Comparison of ENCODE assay signal across 16 mouse cellular contexts in genomic region chr3:109365875-109366274, GRCm38 (mm10). TPM values are rescaled to one million over a fixed set of nuclear protein-coding genes. Genes with fewer than 3 reads are reported as not detected.
A peak's percentile ranks its signal among the peaks of the same experiment; 100 is the strongest.
DNase-seq lines count a peak whose midpoint lies in the region; ATAC-seq and TF ChIP-seq lines count a peak whose summit lies in the region.
"Had no signal": no experiment of that assay in that cellular context is flagged by ENCODE, and none has a peak within 500 bp of the region (broad histone marks: within the 10 kb centered on the region; RNA-seq: fewer than 3 reads in every experiment).

No protein-coding gene starts in this region.

- H3K27ac ChIP-seq in heart, postnatal 0 days (ENCODE audit: low read depth): peak overlapping the region; percentile 2; the same call in 1 of the 2 replicates
- H3K27ac ChIP-seq in midbrain, embryonic 13.5 days: 0 out of 2 replicates have a peak overlapping the region, but pooled peaks have one; percentile 10
- H3K27ac ChIP-seq in midbrain, embryonic 16.5 days (ENCODE audit: low read length): no peak overlapping the region
- H3K27ac ChIP-seq in forebrain, embryonic 16.5 days (ENCODE audit: low read length): no peak overlapping the region
- H3K27ac ChIP-seq: forebrain, embryonic 13.5 days; stomach, embryonic 15.5 days had no signal

- TF ChIP-seq EP300 in heart, postnatal 0 days (IDR thresholded peaks at IDR 0.05; ENCODE audit: low read depth): no peak

- H3K9me3 ChIP-seq in heart, postnatal 0 days (replicated peaks; ENCODE audit: control insufficient read depth, low read length): no peaks in the 10 kb centered on the region
- H3K9me3 ChIP-seq in midbrain, embryonic 13.5 days: no peaks in the 10 kb centered on the region
- H3K9me3 ChIP-seq in midbrain, embryonic 16.5 days (replicated peaks; ENCODE audit: control insufficient read depth, low read length, poor library complexity, severe bottlenecking): no peaks in the 10 kb centered on the region
- H3K9me3 ChIP-seq in forebrain, embryonic 16.5 days (ENCODE audit: control insufficient read depth, low read length): no peaks in the 10 kb centered on the region
- H3K9me3 ChIP-seq: forebrain, embryonic 13.5 days; stomach, embryonic 15.5 days had no signal

- H3K4me1 ChIP-seq in heart, postnatal 0 days (ENCODE audit: control insufficient read depth, insufficient read depth): peaks cover 33% of the 10 kb centered on the region
- H3K4me1 ChIP-seq in midbrain, embryonic 13.5 days (replicated peaks): peaks cover 17% of the 10 kb centered on the region
- H3K4me1 ChIP-seq in midbrain, embryonic 16.5 days (ENCODE audit: control insufficient read depth, insufficient read depth, low read length): peaks cover 3% of the 10 kb centered on the region; the same call in 1 of the 2 replicates
- H3K4me1 ChIP-seq in forebrain, embryonic 16.5 days (replicated peaks; ENCODE audit: control insufficient read depth, insufficient read depth, low read length): 0 out of 2 replicates have a peak, but pooled peaks cover 4% of the 10 kb centered on the region
- H3K4me1 ChIP-seq: stomach, embryonic 15.5 days had no signal

- H3K4me2 ChIP-seq in heart, postnatal 0 days (ENCODE audit: low read depth, low read length): no peak overlapping the region
- H3K4me2 ChIP-seq in midbrain, embryonic 13.5 days (replicated peaks): no peak overlapping the region
- H3K4me2 ChIP-seq in midbrain, embryonic 16.5 days (ENCODE audit: low read length): no peak overlapping the region
- no peak overlapping the region for H3K4me2 ChIP-seq in forebrain, embryonic 16.5 days (ENCODE audit: low read length)
- H3K4me2 ChIP-seq: forebrain, embryonic 13.5 days; stomach, embryonic 15.5 days had no signal

- H3K4me3 ChIP-seq in heart, postnatal 0 days (ENCODE audit: low read depth, low read length): no peak overlapping the region
- no peak overlapping the region for H3K4me3 ChIP-seq in midbrain, embryonic 13.5 days (replicated peaks)
- H3K4me3 ChIP-seq in midbrain, embryonic 16.5 days (ENCODE audit: low read depth, low read length): no peak overlapping the region
- H3K4me3 ChIP-seq in forebrain, embryonic 16.5 days (replicated peaks; ENCODE audit: low read length): no peak overlapping the region
- H3K4me3 ChIP-seq: erythroblast, embryonic 14.5 days; forebrain, embryonic 13.5 days; stomach, embryonic 15.5 days had no signal

- intact Hi-C loops in heart, postnatal 36 days (cut with DNase I): no loop called here

- H3K27me3 ChIP-seq in heart, postnatal 0 days (ENCODE audit: control insufficient read depth, insufficient read depth, low read length): no peaks in the 10 kb centered on the region
- no peaks in the 10 kb centered on the region for H3K27me3 ChIP-seq in midbrain, embryonic 13.5 days
- H3K27me3 ChIP-seq in midbrain, embryonic 16.5 days (ENCODE audit: control insufficient read depth, insufficient read depth, low read depth, low read length): no peaks in the 10 kb centered on the region
- no peaks in the 10 kb centered on the region for H3K27me3 ChIP-seq in forebrain, embryonic 16.5 days (replicated peaks; ENCODE audit: control insufficient read depth, insufficient read depth, low read length)
- H3K27me3 ChIP-seq: forebrain, embryonic 13.5 days; stomach, embryonic 15.5 days had no signal

- WGBS in heart, postnatal 0 days: 74% methylated on average over 2 of the region's 2 CpGs
- WGBS in midbrain, embryonic 13.5 days: 91% methylated on average over 2 of the region's 2 CpGs
- 79% methylated on average over 2 of the region's 2 CpGs for WGBS in midbrain, embryonic 16.5 days
- 91% methylated on average over 2 of the region's 2 CpGs for WGBS in forebrain, embryonic 16.5 days

- H3K36me3 ChIP-seq in heart, postnatal 0 days (replicated peaks; ENCODE audit: control insufficient read depth, insufficient read depth, low read length): no peaks in the 10 kb centered on the region
- H3K36me3 ChIP-seq in midbrain, embryonic 13.5 days: no peaks in the 10 kb centered on the region
- no peaks in the 10 kb centered on the region for H3K36me3 ChIP-seq in midbrain, embryonic 16.5 days (ENCODE audit: control insufficient read depth, insufficient read depth, low read length)
- no peaks in the 10 kb centered on the region for H3K36me3 ChIP-seq in forebrain, embryonic 16.5 days (ENCODE audit: control insufficient read depth, insufficient read depth)
- H3K36me3 ChIP-seq: G1E; stomach, embryonic 15.5 days had no signal

- no peak for ATAC-seq in heart, postnatal 0 days (ENCODE audit: insufficient read depth, low read depth)
- no peak for ATAC-seq in midbrain, embryonic 13.5 days
- no peak for ATAC-seq in midbrain, embryonic 16.5 days
- peak; percentile 40; the same call in 1 of the 2 replicates for ATAC-seq in megakaryocyte progenitor cell, adult 5-6 weeks (replicated peaks; ENCODE audit: poor library complexity)
- ATAC-seq in forebrain, embryonic 16.5 days: no peak
- ATAC-seq: activated CD4-positive, CD25-positive, alpha-beta regulatory T cell, adult 4 months; forebrain, embryonic 13.5 days; liver, postnatal 0 days had no signal

- TF ChIP-seq CTCF in heart, postnatal 0 days (IDR thresholded peaks at IDR 0.05; ENCODE audit: low read depth): no peak

- no peak overlapping the region for H3K9ac ChIP-seq in heart, postnatal 0 days (replicated peaks; ENCODE audit: low read depth, low read length)
- H3K9ac ChIP-seq in midbrain, embryonic 13.5 days (replicated peaks): no peak overlapping the region
- no peak overlapping the region for H3K9ac ChIP-seq in midbrain, embryonic 16.5 days (ENCODE audit: low read depth, low read length)
- H3K9ac ChIP-seq in forebrain, embryonic 16.5 days (replicated peaks; ENCODE audit: low read depth, low read length): no peak overlapping the region
- H3K9ac ChIP-seq: forebrain, embryonic 13.5 days; liver, postnatal 0 days; stomach, embryonic 15.5 days had no signal

- DNase-seq in heart, adult 11 months: peak; percentile 64
- DNase-seq in heart, postnatal 36 days: no peak
- DNase-seq in heart, postnatal 0 days (ENCODE audit: low spot score): no peak
- DNase-seq in heart, adult 9 months (ENCODE audit: low spot score in 2 of 2): no peak
- DNase-seq: kidney, adult 18-20 months; liver, postnatal 0 days; thymus, adult 18-20 months had no signal

RNA-seq across cellular contexts. Expression of gene Vav3, which starts 25.4 kb away (rescaled TPM):
- total RNA-seq in heart, postnatal 36 days (2021): 1 to 10 TPM; 5.9 to 6.4 TPM
- 6.1 and 25.0 TPM in 2 replicates for total RNA-seq in heart, postnatal 0 days (2014; rRNA removed; ENCODE audit: low replicate concordance)
- 5.1 and 5.3 TPM in 2 replicates for polyA plus RNA-seq in heart, postnatal 0 days (2015; fragmentation: Nextera tagmentation; extraction: Ambion mirVana)
- polyA plus RNA-seq in midbrain, embryonic 13.5 days (2015; fragmentation: Nextera tagmentation; extraction: Ambion mirVana): 32.6 TPM in 2 replicates
- 18.9 and 29.6 TPM in 2 replicates for polyA plus RNA-seq in midbrain, embryonic 16.5 days (2015; fragmentation: Nextera tagmentation; extraction: Ambion mirVana)
- total RNA-seq in megakaryocyte progenitor cell, adult 5-6 weeks (2015): 56.5 and 64.3 TPM in 2 replicates
- 62.2 and 78.0 TPM in 2 replicates for total RNA-seq in megakaryocyte progenitor cell, adult 5-6 weeks (2017)
- 6.3 and 7.9 TPM in 2 replicates for polyA plus RNA-seq in forebrain, embryonic 16.5 days (2015; fragmentation: Nextera tagmentation; extraction: Ambion mirVana)
- polyA plus RNA-seq: erythroblast, embryonic 14.5 days; G1E had no signal

Comparison
In these comparisons a context has a peak if more than half of its experiments do, and no peak if none do; other contexts are left out.
1. H3K27ac ChIP-seq: peak in heart, postnatal 0 days (single experiment) and midbrain, embryonic 13.5 days (single experiment); none in midbrain, embryonic 16.5 days (single experiment) and forebrain, embryonic 16.5 days (single experiment).